Mouse (Mus musculus) kidney, postnatal 14 days (tissue): ENCODE measurements around the gene Ptgis.
A peak's percentile ranks its signal among the peaks of the same experiment; 100 is the strongest.

Experiments
- DNase-seq: peaks from one replicate; pipeline ENCODE4 v3.0.0; 2022; ENCODE audit warnings: mixed read lengths

The Ptgis gene

DNA sequence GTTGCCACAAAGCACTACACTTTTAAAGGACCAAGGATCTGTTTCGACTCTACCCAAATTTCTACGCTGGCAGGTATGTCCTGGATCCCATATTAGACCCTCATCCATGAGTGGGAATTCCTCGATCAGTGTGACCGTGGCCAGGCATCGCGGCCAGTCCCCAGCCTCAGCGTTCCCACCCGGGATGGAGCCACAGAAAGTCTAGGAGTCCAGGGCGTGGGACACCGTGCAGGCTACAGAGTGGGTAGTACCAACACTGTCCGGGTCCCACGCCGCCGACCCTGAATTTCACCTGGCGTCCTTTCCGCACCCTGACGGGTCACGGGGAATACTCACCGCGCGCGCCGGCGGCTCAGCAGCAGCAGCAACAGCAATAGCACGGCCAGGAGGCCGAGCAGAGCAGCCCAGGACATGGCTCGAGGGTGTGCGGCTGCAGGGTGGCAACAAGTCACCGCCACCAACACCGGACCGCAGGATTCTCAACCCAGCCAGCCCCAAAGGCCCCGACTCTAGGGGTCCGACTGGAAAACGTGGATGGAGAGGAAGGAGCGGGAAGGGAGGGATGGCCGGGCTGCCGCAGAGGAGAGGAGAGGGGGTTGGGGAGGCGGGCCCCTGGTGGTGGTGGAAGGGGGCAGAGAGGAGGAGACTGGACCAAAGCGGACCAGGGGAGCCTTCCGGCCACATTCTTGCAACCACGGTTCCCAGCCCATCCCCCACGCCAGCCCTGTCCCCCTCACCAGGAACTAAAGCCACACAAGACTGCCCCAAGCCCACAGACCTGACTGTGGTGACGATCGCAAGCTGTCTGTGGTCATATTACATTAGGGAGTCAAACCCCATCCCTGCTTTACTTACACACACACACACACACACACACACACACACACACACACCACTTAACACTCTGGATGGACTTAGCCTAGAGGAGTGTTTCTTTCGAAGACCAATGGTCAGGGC lies at the start of gene Ptgis:
Gene Ptgis (minus strand): TSS at position 597 of the 957 bp plus-strand sequence.
- peak; percentile 36 for DNase-seq

DNA sequence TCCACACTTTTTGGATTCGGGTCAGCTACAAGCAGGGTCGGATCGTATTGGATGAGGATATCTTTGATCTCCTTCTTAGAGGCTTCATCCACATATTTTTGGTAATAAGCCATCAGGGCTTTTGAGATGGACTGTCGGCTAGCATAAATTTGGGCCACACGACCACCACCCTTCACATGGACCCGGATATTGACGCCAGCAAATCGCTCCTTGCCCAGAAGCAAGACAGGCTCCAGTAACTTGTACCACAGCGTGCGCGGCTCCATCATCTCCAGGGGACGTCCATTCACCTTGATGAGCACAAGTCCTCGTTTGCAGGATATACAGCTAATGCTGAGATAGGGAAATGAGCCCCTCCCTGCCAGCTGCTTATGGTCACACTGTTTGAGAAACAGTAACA lies 41.1 kb upstream of the Ptgis start:
- no peak for DNase-seq

DNA sequence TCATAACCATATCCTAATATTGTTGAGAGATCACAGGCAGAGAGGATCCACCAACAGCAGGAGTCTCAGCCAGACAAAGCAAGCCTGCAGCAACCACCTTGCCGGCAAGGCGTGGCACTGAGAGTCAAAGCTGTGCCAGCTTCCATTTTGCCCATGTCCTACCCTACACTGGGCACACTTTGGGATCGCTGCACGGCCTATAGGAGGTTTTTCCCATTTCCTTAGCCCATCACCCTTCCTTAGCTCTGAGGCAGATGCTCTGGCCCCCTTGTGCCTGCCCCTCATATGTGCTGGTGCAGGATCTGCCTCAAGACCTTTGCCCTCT lies 40.5 kb upstream of the Ptgis start:
- DNase-seq: no peak

DNA sequence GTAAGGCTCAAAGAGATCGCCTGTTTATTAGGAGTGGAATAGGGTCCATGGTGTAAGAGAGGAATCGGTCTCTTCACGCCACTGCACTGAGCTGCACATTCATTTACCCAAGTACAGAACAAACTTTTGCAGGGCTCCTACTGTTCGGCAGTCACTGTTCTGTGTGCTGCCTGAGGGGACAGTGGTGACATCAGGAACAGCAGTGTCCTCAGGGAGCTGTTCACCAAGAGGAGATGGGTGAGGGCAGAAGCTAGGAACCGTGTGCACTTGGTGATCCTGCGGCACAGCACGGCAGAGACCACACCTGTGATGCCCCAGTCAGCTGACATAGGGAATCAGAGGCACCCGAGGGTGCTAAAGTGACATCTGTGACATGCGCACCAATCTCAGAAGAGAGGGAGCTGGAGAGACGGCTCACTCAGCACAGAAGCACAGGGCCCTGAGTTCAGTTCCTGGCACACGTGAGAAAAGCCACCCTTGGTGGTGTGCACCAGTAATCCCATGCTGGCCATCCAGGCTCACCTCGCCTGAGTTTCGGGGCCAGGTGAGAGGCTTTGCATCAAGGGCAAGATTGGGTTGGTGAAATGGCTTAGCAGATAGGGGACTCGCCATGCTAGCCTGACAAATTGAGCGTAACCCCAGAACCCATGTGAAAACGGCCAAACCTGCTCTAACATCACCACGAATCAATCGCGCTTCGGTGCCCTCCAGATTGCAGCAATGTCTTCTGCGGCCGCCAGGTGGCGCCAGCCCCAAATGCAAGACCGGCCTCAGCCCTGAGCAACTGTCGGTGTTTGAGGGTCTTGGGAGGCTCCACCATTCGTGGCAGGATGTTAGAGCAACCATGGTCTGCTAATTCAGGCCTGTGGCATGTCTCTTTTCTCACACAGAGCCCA lies 39.9 kb upstream of the Ptgis start:
- peak; percentile 81 for DNase-seq

DNA sequence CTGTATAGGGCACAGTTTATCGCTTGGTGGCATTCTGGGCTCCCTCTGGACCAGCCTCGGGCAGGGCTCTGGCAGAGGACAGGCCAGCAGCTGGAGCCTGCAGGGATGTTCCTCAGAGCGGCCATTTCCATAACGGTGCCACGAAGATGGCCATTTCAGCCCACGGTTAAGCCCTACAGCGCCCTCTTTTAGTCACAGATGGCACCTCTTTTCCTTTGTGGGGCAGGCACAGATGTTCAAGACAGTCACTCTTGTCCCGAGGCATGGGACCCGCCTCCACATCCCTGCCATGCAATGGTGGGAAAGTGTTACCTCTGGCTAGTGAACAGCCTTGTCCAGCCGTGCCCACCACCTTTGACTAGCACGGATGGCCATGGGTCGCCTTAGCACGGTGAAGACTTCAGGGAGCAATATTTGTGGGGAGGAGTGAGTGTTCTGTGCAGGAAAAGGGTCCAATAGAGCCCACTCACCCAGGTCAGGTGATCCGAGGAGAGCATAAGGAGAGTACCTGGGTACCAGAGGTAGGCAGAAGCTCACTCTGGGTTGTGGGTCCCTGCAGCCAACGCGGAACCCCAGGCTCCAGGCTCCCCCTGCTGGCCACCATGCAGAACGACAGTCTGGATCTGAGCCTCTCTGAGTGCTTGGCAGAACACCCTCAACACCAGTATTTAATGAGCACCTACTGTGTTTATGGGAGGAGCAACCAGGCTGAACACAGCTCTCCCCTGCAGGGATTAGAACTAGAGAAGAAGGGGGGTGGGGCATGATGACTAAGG lies 38.5 kb upstream of the Ptgis start:
- peak; percentile 67 for DNase-seq

DNA sequence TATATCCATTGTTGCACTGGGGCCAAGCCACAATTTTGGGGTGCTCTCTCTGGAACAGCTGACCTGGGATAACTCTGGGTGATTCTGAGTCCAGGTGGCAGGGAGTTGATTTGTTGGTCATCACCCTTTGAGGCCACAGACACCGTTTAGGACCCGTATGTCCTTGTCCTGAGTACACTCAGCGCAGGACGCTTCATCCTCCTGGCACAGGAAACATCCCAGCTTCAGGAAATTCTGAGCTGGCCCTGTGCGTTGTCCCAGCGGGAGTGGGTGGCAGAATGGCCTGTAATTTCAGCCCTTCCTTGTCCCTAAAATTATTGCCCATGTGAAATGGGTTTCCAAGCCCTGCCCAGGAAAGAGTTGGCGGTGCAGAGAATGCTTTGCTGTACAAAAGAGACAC lies 37.6 kb upstream of the Ptgis start:
- DNase-seq: no peak

DNA sequence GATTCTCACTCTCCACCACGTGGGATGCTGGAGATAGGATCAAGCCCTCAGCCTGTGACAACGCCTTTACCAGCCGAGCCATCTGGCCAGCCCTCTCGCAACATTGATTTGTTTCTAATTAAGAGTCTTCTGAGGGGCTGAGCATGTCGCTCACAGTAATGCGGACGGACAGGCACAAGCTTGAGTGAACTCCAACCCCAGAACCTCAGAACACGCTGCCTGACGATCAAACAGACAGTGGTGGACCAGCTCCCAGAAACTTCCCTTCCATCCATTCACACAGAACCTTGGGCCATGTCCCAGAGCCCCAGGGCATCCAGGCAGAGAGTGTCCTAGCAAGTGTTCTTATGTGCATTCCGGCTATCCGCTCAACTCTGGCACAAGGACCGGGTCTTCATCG lies 36.6 kb upstream of the Ptgis start:
- no peak for DNase-seq

DNA sequence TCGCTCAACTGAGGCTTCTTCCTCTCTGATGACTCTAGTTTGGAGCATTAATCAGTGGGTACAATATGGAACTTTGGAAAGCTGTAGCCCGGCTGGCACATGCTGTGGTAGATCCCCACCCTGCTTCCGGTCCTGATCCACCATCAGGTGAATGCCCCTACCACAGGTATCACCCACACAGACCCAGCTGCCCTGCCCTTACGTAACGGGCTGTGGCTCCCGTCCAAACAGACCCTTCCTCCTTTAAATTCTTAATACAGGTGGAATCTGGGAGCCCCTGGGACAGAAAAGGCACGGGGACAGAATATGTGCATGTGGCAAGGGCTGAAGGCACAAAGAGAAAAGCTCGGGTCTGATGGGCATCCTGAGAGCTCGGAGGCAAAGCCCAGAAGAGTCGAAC lies 35.5 kb upstream of the Ptgis start:
- no peak for DNase-seq

DNA sequence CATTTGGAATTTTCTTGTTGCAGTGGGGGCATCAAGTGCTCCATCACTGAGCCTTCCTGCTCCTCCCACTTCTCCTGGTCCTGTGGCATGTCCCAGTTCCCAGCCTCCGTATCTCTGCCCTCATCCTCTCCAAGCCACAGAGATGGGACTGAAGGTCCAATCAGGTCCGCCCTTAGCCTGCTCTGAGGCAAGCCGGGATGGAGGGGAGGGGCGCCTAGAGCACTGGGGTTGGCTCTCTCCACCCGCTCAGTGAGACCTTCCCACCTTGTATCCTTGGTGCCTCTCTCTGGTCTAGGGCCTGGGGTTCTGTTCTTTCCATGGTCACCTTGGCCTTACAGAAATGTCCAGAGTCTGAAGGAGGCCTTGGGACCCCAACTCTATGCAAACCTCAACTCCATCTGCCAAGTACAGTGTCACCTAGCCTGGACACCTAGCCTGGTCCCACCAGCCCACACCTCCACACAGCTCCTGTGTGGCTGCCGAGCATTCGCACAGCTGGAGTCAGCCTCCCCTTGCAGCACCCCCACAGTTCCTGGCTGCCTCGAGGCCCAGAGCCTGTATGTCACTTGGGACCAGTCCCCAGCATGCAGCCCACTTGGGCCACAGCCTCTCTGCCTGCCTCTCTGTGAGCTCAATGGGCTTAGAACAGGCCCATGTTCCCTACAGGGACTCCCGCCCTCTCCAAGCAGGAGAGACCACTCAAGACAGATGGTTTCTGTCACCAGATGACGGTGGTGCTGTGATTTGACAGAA lies 34.5 kb upstream of the Ptgis start:
- DNase-seq: no peak

DNA sequence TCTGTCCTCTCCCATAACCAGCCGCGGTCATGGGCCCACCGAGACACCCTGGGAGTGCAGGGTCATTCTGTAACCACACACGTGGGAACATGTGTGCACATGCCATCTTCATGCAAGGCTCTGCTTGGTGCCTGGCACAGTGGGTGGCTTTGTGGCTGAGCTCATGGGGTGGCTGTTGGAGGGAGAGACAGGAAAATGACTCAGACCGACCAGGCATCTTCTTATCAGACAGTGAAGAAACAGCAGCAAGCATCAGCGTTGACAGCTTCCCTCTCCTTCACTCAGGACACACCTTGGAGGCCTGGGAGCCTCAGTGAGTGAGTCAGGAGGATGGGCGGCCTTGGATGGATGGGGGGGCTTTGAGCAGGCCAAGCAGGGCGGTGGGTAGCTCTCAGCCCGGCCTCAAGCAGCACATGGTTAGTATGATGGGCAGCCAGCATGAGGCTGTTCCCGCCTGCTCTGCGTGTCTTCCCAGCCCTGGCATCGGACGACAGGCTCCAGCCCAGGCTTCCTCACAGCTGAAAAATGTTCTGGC lies 32.9 kb upstream of the Ptgis start:
- no peak for DNase-seq

DNA sequence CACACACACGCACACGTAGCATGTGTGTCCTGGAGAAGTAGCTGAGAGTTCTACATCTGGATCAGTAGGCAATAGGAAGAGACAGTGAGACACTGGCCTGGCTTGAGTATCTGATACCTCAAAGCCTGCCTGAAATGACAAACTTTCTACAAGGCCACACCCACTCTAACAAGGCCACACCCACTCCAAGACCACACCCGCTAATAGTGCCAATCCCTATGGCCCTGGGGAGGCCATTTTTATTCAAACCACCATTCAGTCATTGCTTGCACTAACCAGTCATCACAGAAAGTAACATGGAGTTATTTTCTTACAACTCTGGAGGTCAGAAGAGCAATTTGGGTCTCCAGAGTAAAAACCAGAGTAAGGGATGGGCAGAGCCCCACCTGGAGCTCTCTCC lies 32.3 kb upstream of the Ptgis start:
- DNase-seq: no peak

DNA sequence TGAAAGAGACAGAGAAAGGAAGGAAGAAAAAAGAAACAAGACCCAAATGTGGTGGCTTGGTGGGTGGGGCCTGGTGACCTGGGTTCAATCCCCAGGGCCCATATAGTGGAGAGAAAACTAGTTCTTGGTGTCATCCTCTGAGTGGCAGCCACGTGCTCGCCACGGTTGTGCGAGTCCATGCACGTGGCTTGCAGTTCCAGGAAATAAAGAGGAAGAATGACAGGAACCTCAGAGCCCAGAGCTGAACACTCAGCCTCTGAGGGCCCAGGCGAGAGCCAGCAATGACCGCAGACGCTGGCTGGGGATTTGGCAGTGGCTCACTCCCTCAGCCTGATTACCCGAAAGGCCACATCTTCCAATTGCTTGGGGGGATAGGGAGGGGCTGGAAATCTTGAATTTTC lies 30.7 kb upstream of the Ptgis start:
- DNase-seq: no peak

DNA sequence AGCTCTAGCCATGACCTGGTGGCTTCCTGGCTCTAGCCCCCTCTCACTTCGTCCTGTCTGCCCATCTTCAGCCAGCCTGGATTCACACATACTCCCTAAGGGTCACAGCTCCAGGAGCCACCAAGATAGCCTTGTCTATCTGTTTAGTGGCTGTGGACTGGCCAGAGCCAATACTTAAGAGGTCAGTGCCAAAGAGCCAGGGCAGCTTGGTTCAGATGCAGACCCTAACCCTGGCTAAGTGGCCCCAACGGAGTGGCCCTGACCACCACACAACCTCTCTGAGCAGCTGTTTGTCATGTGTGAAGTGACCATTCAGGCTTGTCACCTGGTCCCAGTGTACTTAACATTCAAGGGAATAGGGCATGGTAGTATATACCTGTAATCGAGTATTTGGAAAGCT lies 30.1 kb upstream of the Ptgis start:
- no peak for DNase-seq

DNA sequence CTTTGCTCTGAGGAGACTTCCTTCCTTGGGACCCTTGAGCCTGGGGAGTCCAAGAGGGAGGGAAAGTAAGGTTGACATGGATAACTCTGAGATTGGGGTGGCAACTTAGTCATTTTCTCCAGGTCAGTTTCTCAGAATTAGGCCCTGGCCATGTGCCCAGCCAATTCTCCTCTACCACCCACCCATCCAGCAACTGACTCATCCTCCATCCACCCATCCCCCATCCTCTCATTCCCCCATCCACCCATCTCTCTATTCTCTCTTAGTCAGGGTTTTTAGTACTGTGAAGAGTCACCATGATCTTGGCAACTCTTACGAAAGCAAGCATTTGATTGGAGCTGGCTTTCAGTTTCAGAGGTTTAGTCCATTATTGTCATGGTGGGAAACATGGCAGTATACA lies 28.3 kb upstream of the Ptgis start:
- no peak for DNase-seq

DNA sequence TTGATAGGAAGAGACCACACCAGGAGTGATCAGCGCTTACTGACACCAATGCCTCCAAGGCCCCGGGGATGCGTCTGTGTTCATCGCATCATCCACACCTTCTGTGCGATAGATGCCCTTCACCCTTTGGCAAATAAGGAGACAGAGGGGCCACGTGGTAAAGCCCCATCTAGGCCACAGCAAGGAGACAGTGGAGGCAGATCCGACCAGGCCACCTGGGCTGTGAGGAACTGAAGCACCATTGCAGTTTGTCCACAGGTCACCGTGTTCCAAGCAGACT lies 27.9 kb upstream of the Ptgis start:
- DNase-seq: no peak

DNA sequence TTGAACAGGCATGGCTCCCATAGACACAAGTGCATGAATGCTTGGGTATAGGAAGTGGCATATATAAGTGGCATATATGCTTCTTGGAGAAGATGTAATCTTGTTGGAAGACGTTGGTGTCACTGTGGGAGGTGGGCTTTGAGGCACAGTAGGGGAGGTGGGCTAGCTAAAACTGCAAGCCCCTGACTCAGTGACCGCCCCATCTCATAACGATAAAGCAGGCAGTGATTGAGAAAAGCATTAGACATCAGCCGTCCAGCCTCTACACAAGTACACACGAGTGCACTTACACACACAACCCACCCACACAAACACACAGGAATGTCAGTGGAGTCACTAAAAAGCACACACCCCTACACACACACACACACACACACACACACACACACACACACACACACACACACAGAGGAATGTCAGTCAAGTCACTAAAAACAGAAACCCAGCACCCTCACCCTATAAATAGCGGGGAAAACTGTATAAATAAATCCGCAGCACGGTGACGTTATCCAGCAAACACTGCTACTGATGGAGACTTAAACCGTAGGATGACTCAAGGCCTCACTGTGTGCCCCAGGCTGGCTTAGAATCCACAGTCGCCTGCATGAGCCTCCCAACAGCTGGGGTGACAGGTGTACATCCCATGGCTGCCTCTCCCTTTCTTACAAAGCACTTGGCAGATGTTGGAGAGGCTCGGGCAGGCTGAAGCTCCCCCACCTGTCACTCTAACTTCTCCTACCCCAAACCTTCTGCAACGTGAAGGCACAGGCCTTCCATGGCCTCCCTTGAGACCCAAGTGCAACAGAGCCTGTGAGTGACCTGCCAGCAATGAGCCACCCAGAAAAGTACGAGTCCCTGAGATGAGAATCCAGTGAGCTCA lies 27.4 kb upstream of the Ptgis start:
- no peak for DNase-seq

DNA sequence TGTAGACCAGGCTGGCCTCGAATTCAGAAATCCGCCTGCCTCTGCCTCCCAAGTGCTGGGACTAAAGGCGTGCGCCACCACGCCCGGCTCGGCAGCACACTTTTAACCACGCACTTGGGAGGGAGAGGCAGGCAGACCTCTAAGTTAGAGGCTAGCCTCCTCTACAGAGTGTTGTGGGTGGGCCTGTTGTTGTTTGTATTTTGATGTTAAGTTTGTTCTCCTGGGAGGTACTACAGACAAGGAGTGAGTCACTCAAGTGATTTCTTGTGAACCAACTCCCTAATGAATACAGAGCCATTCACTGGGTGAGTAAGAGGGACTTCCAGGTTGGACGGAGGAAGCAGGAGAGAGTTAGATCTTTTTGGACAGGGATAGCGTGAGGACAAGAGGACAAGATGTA lies 25.8 kb upstream of the Ptgis start:
- DNase-seq: no peak

DNA sequence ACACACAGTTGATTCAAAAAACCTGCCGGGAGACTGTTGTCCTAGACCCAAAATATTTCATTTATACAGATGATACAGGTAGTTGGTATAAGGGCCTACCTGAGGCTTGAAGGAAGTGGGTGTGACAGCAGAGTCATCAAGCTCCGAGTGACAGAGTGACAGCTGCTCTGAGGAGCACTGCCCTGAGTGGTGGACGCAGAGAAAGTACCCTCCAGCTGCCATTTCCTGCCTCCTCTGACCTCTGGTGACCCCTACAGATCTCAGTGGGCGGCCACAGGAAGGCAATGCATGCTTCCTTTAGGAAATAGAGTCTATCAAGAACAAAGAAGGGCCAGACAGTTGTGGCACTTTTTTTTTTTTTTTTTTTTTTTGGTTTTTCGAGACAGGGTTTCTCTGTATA lies 25.4 kb upstream of the Ptgis start:
- DNase-seq: peak; percentile 49

DNA sequence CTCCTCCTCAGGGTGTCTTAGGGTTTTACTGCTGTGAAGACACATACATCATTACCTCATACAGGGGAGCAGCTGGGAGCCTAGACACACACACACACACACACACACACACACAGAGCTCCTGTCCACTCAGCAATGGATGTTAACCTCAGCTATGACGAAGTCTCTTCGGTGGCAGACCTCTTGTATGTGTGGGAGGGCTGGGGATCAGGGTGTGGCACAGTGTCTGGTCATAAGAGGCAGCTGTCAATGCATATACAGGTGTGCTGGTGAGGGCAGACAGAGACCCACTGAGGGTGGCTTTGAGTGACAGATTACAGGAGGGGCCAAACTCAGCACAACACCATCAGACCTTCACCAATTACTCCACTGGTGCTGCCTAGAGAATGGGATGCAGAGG lies 24.6 kb upstream of the Ptgis start:
- no peak for DNase-seq

DNA sequence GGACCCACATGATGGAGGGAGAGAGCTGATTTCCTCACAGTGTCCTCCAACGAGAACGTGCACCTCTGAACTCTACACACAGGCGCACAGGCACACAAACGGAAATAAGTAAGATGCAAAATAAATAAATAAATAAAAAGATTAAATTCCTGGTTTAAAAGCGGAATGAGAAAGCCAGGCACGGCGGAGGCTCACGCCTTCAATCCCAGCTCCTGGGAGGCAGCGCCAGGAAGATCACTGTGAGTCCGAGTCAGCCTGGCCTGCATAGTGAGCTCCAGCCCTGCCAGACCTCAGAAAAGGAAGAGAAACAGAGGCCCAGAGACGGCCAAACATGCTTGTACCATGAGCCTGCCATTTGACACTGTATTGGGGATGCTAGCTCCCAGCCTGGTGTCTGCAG lies 23.5 kb upstream of the Ptgis start:
- no peak for DNase-seq

DNA sequence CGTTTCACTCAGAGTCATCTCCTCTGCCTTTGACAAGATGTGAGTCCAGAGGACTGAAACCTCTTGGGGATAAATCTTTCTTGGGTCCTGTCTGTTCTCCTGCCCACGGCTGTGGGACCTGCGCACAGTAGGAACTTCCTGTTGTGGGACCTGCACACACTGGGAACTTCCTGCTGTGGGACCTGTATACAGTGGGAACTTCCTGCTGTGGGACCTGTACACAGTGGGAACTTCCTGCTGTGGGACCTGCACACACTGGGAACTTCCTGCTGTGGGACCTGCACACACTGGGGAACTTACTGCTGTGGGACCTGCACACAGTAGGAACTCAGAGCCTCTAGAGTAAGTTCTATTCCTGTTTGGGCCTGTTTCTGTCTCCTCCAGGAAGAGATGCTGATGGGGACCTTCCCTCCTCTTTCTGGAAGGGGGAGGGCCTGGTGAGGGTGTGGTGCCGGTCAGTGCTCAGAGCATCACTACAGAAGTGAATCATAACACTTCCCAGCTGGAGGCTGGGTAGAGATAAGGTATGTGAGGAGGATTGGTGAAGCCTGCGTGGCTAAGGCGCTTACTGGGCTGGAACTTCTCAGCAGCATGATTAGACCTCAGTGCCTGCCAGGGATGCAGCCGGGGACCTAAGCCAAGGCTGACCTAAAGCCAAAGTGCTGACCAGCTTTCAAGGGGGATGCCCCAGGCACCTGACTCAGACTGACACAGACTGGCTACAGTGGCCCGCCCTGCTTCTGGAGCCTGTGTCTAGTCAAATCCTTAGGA lies 22.8 kb upstream of the Ptgis start:
- no peak for DNase-seq
